Mouse (Mus musculus): ENCODE results near the gene Myof. TPM values are rescaled to one million over a fixed set of nuclear protein-coding genes. Genes with fewer than 3 reads are reported as not detected.

The Myof gene
- total RNA-seq, 2 experiments from 2014 or later = 4.0 to 5.3 TPM

- no peak for DNase-seq
Observed at GRCm38 (mm10) chr19:38003671-38004521, 39.5 kb downstream of the Myof start.

GRCm38 (mm10) chr19:38002816-38003215, 40.6 kb downstream of the Myof start:
- no peak for DNase-seq

- DNase-seq = no peak
Observed at GRCm38 (mm10) chr19:38000990-38001389, 42.4 kb downstream of the Myof start.

GRCm38 (mm10) chr19:37999941-38000340, 43.4 kb downstream of the Myof start:
- no peak for DNase-seq

GRCm38 (mm10) chr19:37994301-37994700, 49.1 kb downstream of the Myof start:
- no peak for DNase-seq

- DNase-seq = no peak
Observed at GRCm38 (mm10) chr19:37992184-37992554, 51.2 kb downstream of the Myof start.

- peak; percentile 50 to 55 for DNase-seq
Observed at GRCm38 (mm10) chr19:37991399-37992183, 51.8 kb downstream of the Myof start.

- DNase-seq = peak in 1 of 2 experiments; percentile 8
Observed at GRCm38 (mm10) chr19:37989971-37990370, 53.4 kb downstream of the Myof start.

GRCm38 (mm10) chr19:37988156-37988555, 55.2 kb downstream of the Myof start:
- peak in 1 of 2 experiments; percentile 5 for DNase-seq

- DNase-seq = no peak
Observed at GRCm38 (mm10) chr19:37985730-37986129, 57.6 kb downstream of the Myof start.

- no peak for DNase-seq
Observed at GRCm38 (mm10) chr19:37975951-37976350, 67.4 kb downstream of the Myof start.

GRCm38 (mm10) chr19:37970571-37970970, 72.8 kb downstream of the Myof start:
- no peak for DNase-seq

GRCm38 (mm10) chr19:37970004-37970403, 73.4 kb downstream of the Myof start:
- no peak for DNase-seq

- DNase-seq = no peak
Observed at GRCm38 (mm10) chr19:37965828-37966227, 77.5 kb downstream of the Myof start.

GRCm38 (mm10) chr19:37963421-37963820, 80.0 kb downstream of the Myof start:
- no peak for DNase-seq

GRCm38 (mm10) chr19:37960791-37961190, 82.6 kb downstream of the Myof start:
- DNase-seq = no peak

GRCm38 (mm10) chr19:37959543-37960215, 83.7 kb downstream of the Myof start:
- DNase-seq = no peak

- no peak for DNase-seq
Observed at GRCm38 (mm10) chr19:37959076-37959475, 84.3 kb downstream of the Myof start.

- no peak for DNase-seq
Observed at GRCm38 (mm10) chr19:37957256-37957655, 86.1 kb downstream of the Myof start.

GRCm38 (mm10) chr19:37956006-37956405, 87.4 kb downstream of the Myof start:
- no peak for DNase-seq

GRCm38 (mm10) chr19:37955425-37956001, 87.9 kb downstream of the Myof start:
- peak; percentile 47 to 71 for DNase-seq

- no peak for DNase-seq
Observed at GRCm38 (mm10) chr19:37954772-37955171, 88.6 kb downstream of the Myof start.

GRCm38 (mm10) chr19:37954236-37954635, 89.1 kb downstream of the Myof start:
- no peak for DNase-seq
